Mouse (Mus musculus) heart, adult 11 months (tissue): ENCODE measurements at regions not wholly inside any gene's neighbourhood (a gene's known extent, or its start where the extent isn't known, plus 50 kb on each side); places are given as distances from the start of the nearest gene placed in this dataset.

Experiments
- DNase-seq: peaks from one replicate; pipeline ENCODE4 v3.0.0; 2022

GRCm38 (mm10) chr10:126628057-126628456, 273.1 kb downstream of the Atp23 start:
- peak; percentile 49 for DNase-seq

GRCm38 (mm10) chr10:126625466-126625865, 275.7 kb downstream of the Atp23 start:
- no peak for DNase-seq

- DNase-seq, result no peak
Measured at GRCm38 (mm10) chr10:126620802-126621201, 280.4 kb downstream of the Atp23 start.

GRCm38 (mm10) chr10:126619970-126620369, 281.2 kb downstream of the Atp23 start:
- DNase-seq, result peak; percentile 74

GRCm38 (mm10) chr10:126612226-126612625, 288.9 kb downstream of the Atp23 start:
- peak; percentile 25 for DNase-seq

GRCm38 (mm10) chr10:126610506-126610905, 290.6 kb downstream of the Atp23 start:
- DNase-seq, result peak; percentile 55

GRCm38 (mm10) chr10:126599686-126600085, 301.5 kb downstream of the Atp23 start:
- DNase-seq, result peak; percentile 69

- no peak for DNase-seq
Measured at GRCm38 (mm10) chr10:126568155-126568554, 333.0 kb downstream of the Atp23 start.

GRCm38 (mm10) chr10:126565326-126565725, 335.8 kb downstream of the Atp23 start:
- no peak for DNase-seq

- no peak for DNase-seq
Measured at GRCm38 (mm10) chr10:126555080-126555479, 346.1 kb downstream of the Atp23 start.

GRCm38 (mm10) chr10:126531950-126532349, 369.2 kb downstream of the Atp23 start:
- no peak for DNase-seq

- DNase-seq, result no peak
Measured at GRCm38 (mm10) chr10:126531368-126531767, 369.8 kb downstream of the Atp23 start.

GRCm38 (mm10) chr10:126528801-126529200, 372.4 kb downstream of the Atp23 start:
- no peak for DNase-seq

- DNase-seq, result no peak
Measured at GRCm38 (mm10) chr10:126526186-126526585, 375.0 kb downstream of the Atp23 start.

- DNase-seq, result no peak
Measured at GRCm38 (mm10) chr10:126521836-126522815, 379.0 kb downstream of the Atp23 start.

- no peak for DNase-seq
Measured at GRCm38 (mm10) chr10:126520973-126521372, 380.2 kb downstream of the Atp23 start.

- peak; percentile 68 for DNase-seq
Measured at GRCm38 (mm10) chr10:126513185-126513584, 388.0 kb downstream of the Atp23 start.

GRCm38 (mm10) chr10:126511511-126511910, 389.6 kb downstream of the Atp23 start:
- peak; percentile 99 for DNase-seq

- DNase-seq, result peak; percentile 8
Measured at GRCm38 (mm10) chr10:126505988-126506387, 395.2 kb downstream of the Atp23 start.

GRCm38 (mm10) chr10:126502013-126502688, 399.0 kb downstream of the Atp23 start:
- peak; percentile 89 for DNase-seq

GRCm38 (mm10) chr10:126498726-126499125, 402.4 kb downstream of the Atp23 start:
- peak; percentile 81 for DNase-seq

GRCm38 (mm10) chr10:126493734-126494133, 407.4 kb downstream of the Atp23 start:
- DNase-seq, result peak; percentile 60

- peak; percentile 87 for DNase-seq
Measured at GRCm38 (mm10) chr10:126492211-126492610, 408.9 kb downstream of the Atp23 start.

- no peak for DNase-seq
Measured at GRCm38 (mm10) chr10:126485129-126485528, 416.0 kb downstream of the Atp23 start.
